Mouse (Mus musculus) liver, embryonic 16.5 days (tissue): ENCODE data around the gene Slfn8. TPM values are rescaled to one million over a fixed set of nuclear protein-coding genes. Genes with fewer than 3 reads are reported as not detected.

ENCODE experiments used
- ATAC-seq: fragments of 200-750 bp; cut with Nextera tagmentation; 2 replicates; pipeline ENCODE4 v1.8.0; 2017; ENCODE audit warnings: low read depth, mild to moderate bottlenecking, moderate number of reproducible peaks, moderate library complexity
- H3K27ac ChIP-seq: fragments of 300-500 bp; sonication (generic); 2 replicates; pipeline ENCODE4 v1.5.1; 2014; ENCODE audit warnings: mild to moderate bottlenecking, low read length
- H3K27me3 ChIP-seq: fragments of 300-500 bp; sonication (generic); 2 replicates; pipeline ENCODE4 v1.6.1; 2014; ENCODE audit warnings: low read depth, low read length, mixed read lengths; ENCODE audit not compliant: control insufficient read depth, insufficient read depth
- H3K36me3 ChIP-seq: fragments of 300-500 bp; sonication (generic); 2 replicates; pipeline ENCODE4 v1.6.1; 2014; ENCODE audit warnings: mild to moderate bottlenecking; ENCODE audit not compliant: control insufficient read depth, insufficient read depth
- H3K4me1 ChIP-seq: fragments of 300-500 bp; sonication (generic); 2 replicates; pipeline ENCODE4 v1.6.1; 2014; ENCODE audit warnings: low read depth, low read length, mixed read lengths; ENCODE audit not compliant: control insufficient read depth
- H3K4me2 ChIP-seq: fragments of 300-500 bp; sonication (generic); 2 replicates; pipeline ENCODE4 v1.6.1; 2014; ENCODE audit warnings: low read depth, low read length, mixed read lengths
- H3K4me3 ChIP-seq: fragments of 300-500 bp; sonication (generic); 2 replicates; pipeline ENCODE4 v1.5.1; 2014; ENCODE audit warnings: low read depth, mild to moderate bottlenecking, low read length
- H3K9ac ChIP-seq: fragments of 300-500 bp; sonication (generic); 2 replicates; pipeline ENCODE4 v1.6.1; 2014; ENCODE audit warnings: low read depth, low read length
- H3K9me3 ChIP-seq: fragments of 300-500 bp; sonication (generic); replicated peaks from 2 replicates; pipeline ENCODE4 v1.6.1; 2016; ENCODE audit warnings: low read length; ENCODE audit not compliant: control insufficient read depth
- WGBS: fragments of 180-500 bp; shearing (Covaris S2); extraction: QIAGEN DNeasy Blood & Tissue Kit; methylation state at CpG from one replicate; pipeline ENCODE4 v1.1.7; 2014; ENCODE audit not compliant: insufficient replicate concordance; 5-methylcytosine and 5-hydroxymethylcytosine counted together
- microRNA-seq: library from miRNA; unstranded; fragments of <30 nt; microRNA quantifications from one replicate; pipeline ENCODE4, GENCODE M21; 2016
- polyA plus RNA-seq: library from polyadenylated mRNA; unstranded; fragments of >200 nt; fragmentation: Nextera tagmentation; extraction: Ambion mirVana; gene quantifications from 2 replicates; pipeline ENCODE4 v1.2.1, GENCODE M21; 2015

Slfn8 gene
- polyA plus RNA-seq, 1 experiment from 2014 or later = 0.51 TPM

- Histone ChIP-seq H3K27me3 (peaks cover 30% of the 10 kb centered on the region), H3K36me3 (no peaks in the 10 kb centered on the region), H3K4me1 (no peaks in the 10 kb centered on the region; the same call in 1 of the 2 replicates), H3K27ac (no peak overlapping the region; the same call in 1 of the 2 replicates), H3K9me3 (no peaks in the 10 kb centered on the region), H3K4me3 (peak overlapping the region; percentile 32), H3K4me2 (peak overlapping the region; percentile 19; the same call in 1 of the 2 replicates), H3K9ac (no peak overlapping the region)
- WGBS = 21% methylated on average over 9 of the region's 9 CpGs
- ATAC-seq = 0 out of 2 replicates have a peak, but pooled peaks have one; percentile 27
Observed at GRCm38 (mm10) chr11:82952612-82953542, 67.7 kb downstream of the Slfn8 start.

Small RNA genes lying within 50 kb of the gene (microRNA-seq; reads per million reads assigned to microRNA genes)
- gene Gm27598 = not detected
- not detected for gene Mir7679

Other genes with a start within 250 kb of the Slfn8 start
- gene Lig3, start 239.7 kb downstream of the Slfn8 start, polyA plus RNA-seq = 7.9 and 8.4 TPM in 2 replicates
- 25.8 and 26.4 TPM in 2 replicates for gene Rffl, start 149.6 kb downstream of the Slfn8 start, polyA plus RNA-seq
- 4.1 and 4.7 TPM in 2 replicates for gene Rad51d, start 130.2 kb downstream of the Slfn8 start, polyA plus RNA-seq
- gene Fndc8, start 128.7 kb downstream of the Slfn8 start, polyA plus RNA-seq = 0.09 and 0.12 TPM in 2 replicates
- gene Nle1, start 112.4 kb downstream of the Slfn8 start, polyA plus RNA-seq = 9.1 and 10.7 TPM in 2 replicates
- gene Unc45b, start 110.3 kb downstream of the Slfn8 start, polyA plus RNA-seq = 1.4 and 2.4 TPM in 2 replicates
- gene Slfn5, start 69.5 kb downstream of the Slfn8 start, polyA plus RNA-seq = 1.6 TPM in 2 replicates
- 4.5 and 5.6 TPM in 2 replicates for gene Slfn9, start 29.0 kb downstream of the Slfn8 start, polyA plus RNA-seq
- gene Slfn2, start 44.3 kb upstream of the Slfn8 start, polyA plus RNA-seq = 11.2 and 11.7 TPM in 2 replicates
- 1.1 and 1.2 TPM in 2 replicates for gene Slfn1, start 96.0 kb upstream of the Slfn8 start, polyA plus RNA-seq
- gene Slfn4, start 154.4 kb upstream of the Slfn8 start, polyA plus RNA-seq = 0.99 and 1.2 TPM in 2 replicates
- 2.0 and 2.5 TPM in 2 replicates for gene Slfn3, start 170.5 kb upstream of the Slfn8 start, polyA plus RNA-seq